Mouse (Mus musculus) cerebellum, adult 11 months (tissue): ENCODE data around the gene Slamf7.
"Not testable (repeated sequence)": the region's sequence is repeated elsewhere in the genome, so short reads cannot be mapped to it uniquely, and the experiment has no call there.

Source experiments
- DNase-seq: peaks from one replicate; pipeline ENCODE4 v3.0.0; 2022

Gene Slamf7

GRCm38 (mm10) chr1:171652734-171653133 lies at the start of gene Slamf7:
Slamf7 (minus strand) TSS chr1:171653035.
- no peak for DNase-seq

GRCm38 (mm10) chr1:171698983-171699382 lies 46.1 kb upstream of the Slamf7 start:
- DNase-seq = no peak

DNA sequence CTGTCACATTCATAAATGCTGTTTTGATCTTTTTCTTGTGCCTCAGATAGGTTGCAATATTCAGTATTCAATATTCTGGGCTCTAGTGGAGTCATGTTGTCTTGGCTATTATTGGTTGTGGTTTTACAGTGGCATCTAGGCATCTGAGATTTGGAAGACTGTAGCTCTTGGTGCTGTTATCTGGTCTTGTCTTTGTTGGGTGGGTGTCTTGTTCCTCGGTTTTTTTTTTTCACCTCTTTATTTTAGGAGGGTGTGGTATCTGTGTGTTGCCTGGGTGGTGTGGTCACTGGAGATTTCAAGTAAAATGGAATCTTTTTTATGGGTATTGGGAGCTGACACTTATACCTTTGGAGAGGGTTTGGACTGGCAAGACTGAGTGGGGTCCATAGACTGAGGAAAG lies 41.1 kb upstream of the Slamf7 start:
- no peak for DNase-seq

DNA sequence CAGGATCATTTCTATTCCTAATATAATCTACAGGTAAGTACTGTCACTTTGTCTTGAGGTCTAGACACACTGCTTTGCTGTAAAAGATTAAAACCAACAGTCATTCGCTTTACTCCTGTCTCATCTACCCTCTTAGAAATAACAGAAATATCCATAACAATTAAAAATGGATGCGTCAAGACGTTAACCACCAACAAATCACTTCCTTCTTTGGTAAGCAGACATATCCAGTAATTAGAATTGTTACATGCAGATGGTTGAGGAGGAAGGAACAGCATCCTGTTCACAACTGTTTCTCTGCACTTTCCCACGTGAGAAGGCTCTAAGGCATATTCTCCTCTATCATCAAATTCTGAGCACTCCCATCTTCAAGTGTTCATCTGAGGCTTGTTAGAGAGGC lies 34.5 kb upstream of the Slamf7 start:
- DNase-seq = no peak

DNA sequence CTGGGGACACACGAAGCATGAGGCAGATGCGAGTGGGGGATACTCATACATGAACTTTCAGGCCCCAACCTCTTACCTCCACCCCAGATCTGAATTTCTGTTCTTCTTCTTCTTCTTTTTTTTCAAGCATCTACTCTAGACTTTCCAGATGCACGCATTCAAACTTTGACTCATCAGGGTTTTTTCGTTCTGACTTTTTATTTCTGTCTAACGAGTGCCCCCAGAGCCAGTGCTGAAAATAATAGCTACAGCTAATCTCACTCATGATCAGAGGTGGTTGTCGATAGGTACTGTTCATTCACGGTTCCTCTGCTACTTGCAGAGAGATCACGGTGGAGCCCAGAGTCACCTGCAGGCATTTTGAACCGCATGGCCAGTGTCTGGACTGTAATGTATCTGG lies 32.1 kb upstream of the Slamf7 start:
- DNase-seq = no peak

- no peak for DNase-seq
Measured at GRCm38 (mm10) chr1:171681531-171682299, 28.9 kb upstream of the Slamf7 start, which contains the start of gene Cd48. Cd48 (plus strand) TSS chr1:171682009.

DNA sequence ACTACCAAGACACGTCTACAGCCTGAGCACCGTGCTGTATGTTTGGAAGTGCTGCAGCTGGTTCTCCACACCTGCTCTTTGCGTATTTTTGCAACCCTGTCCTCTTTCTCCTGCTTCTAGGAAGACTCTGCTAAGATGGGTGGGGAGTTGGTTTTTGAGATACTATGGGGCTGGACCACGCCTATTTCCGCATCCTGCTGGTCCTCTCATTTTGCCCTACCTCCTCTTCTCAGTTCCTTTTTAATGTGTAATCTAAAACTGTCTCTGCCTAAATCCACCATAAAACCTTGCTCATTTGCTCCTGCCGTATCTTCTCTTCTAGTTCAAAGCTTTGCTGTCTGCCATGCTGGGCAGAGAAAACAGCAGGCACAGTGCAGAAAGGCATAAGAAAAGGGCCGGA lies 28.2 kb upstream of the Slamf7 start:
- no peak for DNase-seq

DNA sequence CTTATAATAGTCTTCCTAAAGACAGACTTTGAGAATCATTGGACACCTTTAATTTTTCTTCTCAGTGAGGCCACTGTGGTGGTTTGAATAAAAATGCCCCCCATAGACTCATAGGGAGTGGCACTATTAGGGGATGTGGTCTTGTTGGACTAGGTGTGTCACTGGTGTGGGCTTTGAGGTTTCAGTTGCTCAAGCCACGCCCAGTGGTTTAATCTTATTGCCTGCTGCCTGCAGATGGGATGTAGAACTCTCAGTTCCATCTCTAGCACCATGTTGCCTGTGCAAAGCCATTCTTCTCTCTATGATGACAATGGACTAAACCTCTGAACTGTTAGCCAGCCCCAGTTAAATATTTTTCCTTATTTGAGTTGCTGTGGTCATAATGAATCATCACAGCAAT lies 24.9 kb upstream of the Slamf7 start:
- no peak for DNase-seq

DNA sequence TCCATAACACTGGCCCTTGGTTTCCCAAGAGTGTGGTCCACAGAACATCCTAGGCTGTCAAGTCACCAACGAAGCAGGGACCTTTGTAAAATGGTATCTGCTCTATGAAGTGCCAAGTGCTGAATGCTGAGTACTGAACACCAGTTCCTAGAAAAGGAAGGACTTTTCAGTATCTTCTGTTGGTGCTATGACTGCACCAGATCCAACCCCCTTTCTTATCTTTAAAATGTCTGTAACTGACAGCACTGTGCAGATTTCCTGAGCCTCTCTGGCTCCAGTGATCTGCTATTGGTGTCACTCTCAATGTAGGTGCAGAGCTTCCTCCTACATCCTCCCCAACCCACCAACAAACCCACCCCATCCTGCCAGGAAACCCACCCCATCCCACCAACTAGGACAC lies 21.6 kb upstream of the Slamf7 start:
- no peak for DNase-seq

DNA sequence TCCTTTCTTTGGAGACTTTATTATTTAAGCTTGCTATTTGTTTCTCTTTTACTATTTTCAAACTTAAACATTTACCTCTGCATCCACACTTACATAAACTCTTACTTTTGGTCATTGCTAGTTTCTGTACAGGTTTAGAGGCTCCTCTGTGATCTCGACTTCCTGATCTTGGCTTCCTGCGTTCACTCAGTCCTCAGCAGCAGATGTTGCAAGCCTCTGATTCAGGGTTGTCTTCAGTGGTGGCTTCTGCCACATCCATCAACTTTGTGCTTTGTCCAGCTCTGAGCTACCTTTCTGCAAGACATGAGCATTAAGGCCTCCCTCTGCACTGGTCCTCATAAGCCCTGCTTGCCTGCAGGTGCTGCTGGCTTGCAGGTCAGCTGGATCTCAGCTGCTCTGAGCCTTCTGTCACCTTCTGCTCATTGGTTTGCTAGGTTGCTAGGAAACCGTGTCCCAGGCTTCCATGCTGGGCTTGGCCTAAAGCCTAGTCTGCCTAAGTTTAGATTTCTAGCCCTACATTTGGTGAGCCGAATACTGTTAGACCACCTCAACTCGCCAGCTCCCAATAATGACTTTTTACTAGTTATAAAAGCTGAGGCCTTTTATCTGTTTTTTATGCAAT lies 20.1 kb upstream of the Slamf7 start:
- DNase-seq = peak; percentile 18

- not testable (repeated sequence) for DNase-seq
Measured at GRCm38 (mm10) chr1:171672451-171672850, 19.6 kb upstream of the Slamf7 start.

- DNase-seq = no peak
Measured at GRCm38 (mm10) chr1:171667160-171667559, 14.3 kb upstream of the Slamf7 start.

DNA sequence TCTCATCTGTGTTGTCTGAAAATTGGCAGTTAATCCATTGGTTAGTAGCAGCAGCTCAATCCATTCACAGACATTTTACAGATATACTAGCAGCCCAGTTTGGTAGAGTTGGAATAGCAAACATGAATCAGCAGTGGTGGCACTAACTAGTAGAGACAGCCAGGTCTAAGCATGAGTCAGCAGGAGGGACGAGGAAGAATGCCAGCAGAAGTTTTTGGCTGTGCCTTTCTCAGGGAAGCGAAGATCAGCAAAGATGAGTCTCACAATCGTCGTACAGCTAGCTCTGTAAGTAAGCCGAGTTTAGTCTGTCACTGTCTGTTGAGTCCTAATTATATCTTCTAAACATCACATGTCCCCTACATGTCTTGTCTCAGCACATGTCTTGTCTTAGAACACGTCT lies 13.5 kb upstream of the Slamf7 start:
- no peak for DNase-seq

- no peak for DNase-seq
Measured at GRCm38 (mm10) chr1:171663757-171664156, 10.9 kb upstream of the Slamf7 start.

GRCm38 (mm10) chr1:171661482-171661881 lies 8.6 kb upstream of the Slamf7 start:
- DNase-seq = no peak

DNA sequence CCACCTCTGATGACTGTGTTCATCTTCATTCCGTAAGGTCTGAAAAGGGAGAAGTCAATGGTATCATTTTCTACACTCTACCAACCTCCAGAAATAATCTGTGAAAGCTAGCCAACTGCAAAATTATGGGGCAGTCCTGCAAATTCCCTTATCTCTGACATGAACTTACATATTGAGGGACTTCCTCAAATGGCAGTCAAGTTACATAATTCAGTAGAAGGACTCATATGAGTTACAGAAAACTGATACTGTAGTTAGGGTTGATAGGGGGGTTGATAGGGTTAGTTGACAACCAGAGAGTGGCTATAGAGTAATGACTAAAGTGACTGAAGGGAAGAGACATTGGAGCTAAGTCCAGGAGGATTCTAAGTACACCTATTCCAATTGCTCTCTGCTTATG lies 7.6 kb upstream of the Slamf7 start:
- DNase-seq = no peak

- DNase-seq = no peak
Measured at GRCm38 (mm10) chr1:171658561-171658991, 5.7 kb upstream of the Slamf7 start.

DNA sequence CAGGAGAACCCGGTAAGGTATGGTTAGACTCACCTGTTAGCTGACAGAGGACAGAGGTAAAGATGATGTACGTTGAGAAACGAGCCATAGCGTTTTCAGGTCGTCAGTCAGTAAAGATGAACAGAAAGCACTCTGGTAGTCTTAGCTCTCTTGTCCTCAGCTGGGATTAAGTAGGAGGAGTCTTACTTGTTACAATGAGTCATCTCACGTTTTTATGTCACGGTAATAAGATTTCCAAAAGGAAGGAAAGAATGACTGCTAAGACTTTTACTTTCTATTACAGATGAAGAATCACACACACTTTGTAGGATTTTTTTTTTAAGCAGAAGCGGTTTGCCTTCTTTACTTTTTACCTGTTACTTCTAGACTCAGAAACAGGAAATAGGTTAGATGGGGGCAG lies 4.0 kb downstream of the Slamf7 start:
- DNase-seq = no peak

GRCm38 (mm10) chr1:171647716-171648115 lies 5.1 kb downstream of the Slamf7 start:
- no peak for DNase-seq

GRCm38 (mm10) chr1:171646429-171646940 lies 6.3 kb downstream of the Slamf7 start:
- DNase-seq = no peak

GRCm38 (mm10) chr1:171643612-171644011 lies 9.2 kb downstream of the Slamf7 start:
- no peak for DNase-seq

GRCm38 (mm10) chr1:171640796-171641195 lies 12.0 kb downstream of the Slamf7 start:
- DNase-seq = no peak

GRCm38 (mm10) chr1:171638686-171639085 lies 14.1 kb downstream of the Slamf7 start:
- DNase-seq = no peak

DNA sequence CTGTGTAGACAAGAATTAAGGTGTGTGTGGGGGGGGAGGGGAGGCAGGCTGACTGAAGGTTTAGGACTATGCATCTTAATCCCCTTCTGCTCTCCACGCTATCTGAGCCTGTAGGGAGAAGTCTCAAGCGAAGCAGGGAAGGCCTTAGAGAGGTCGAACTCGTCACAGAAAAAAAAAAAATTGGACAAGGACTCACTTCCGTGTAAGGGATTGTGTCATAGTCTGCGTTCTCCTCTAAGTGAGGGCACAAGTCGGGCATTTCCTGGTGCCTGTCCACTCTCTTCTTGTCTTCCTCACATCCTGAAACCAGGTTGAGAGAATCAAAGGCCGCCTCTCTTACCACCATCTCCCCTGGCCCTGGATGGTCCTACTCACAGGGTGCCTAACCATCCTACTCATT lies 15.7 kb downstream of the Slamf7 start:
- no peak for DNase-seq
